Mouse (Mus musculus) limb, embryonic 13.5 days (tissue): Measurements from ENCODE around the gene Umad1. TPM values are rescaled to one million over a fixed set of nuclear protein-coding genes. Genes with fewer than 3 reads are reported as not detected.

Source experiments
- polyA plus RNA-seq: library from polyadenylated mRNA; unstranded; fragments of >200 nt; fragmentation: Nextera tagmentation; extraction: Ambion mirVana; gene quantifications from 2 replicates; pipeline ENCODE4 v1.2.1, GENCODE M21; 2015

Umad1 gene
- polyA plus RNA-seq, 1 experiment from 2014 or later: 16.9 TPM

Other genes with a start within 250 kb of the Umad1 start
- 0.37 and 0.52 TPM in 2 replicates for gene Col28a1, start 66.7 kb upstream of the Umad1 start, polyA plus RNA-seq
- gene Mios, start 50.1 kb upstream of the Umad1 start, polyA plus RNA-seq: 28.6 and 28.9 TPM in 2 replicates
- 142 and 159 TPM in 2 replicates for gene Rpa3, start 115 bp upstream of the Umad1 start, polyA plus RNA-seq
- gene Gm45062, start 162 bp downstream of the Umad1 start, polyA plus RNA-seq: 14.8 and 15.5 TPM in 2 replicates